Mouse (Mus musculus) megakaryocyte, adult 5-6 weeks (primary cell): ENCODE measurements around the gene Cd300c2. TPM values are rescaled to one million over a fixed set of nuclear protein-coding genes. Genes with fewer than 3 reads are reported as not detected.
"Not testable (repeated sequence)": the region's sequence is repeated elsewhere in the genome, so short reads cannot be mapped to it uniquely, and the experiment has no call there.

Experiments
- ATAC-seq: 2 replicates; pipeline ENCODE4 v1.8.0; 2016; ENCODE audit warnings: mild to moderate bottlenecking, inconsistent platforms; ENCODE audit not compliant: poor library complexity, severe bottlenecking
- total RNA-seq, 2 experiments: library from RNA; stranded (forward) in 1 of 2; stranded (reverse) in 1 of 2; fragments of 153-499, 151-499 nt in 1 of 2; fragments of 221-1000, 200-1000 nt in 1 of 2; gene quantifications; 2 replicates each; pipeline versions ENCODE4 v1.2.3 to v1.2.4; 2015 to 2017

Cd300c2 gene
- total RNA-seq (2015), result 30.8 and 36.3 TPM in 2 replicates
- total RNA-seq (2017), result 23.7 and 26.5 TPM in 2 replicates

DNA sequence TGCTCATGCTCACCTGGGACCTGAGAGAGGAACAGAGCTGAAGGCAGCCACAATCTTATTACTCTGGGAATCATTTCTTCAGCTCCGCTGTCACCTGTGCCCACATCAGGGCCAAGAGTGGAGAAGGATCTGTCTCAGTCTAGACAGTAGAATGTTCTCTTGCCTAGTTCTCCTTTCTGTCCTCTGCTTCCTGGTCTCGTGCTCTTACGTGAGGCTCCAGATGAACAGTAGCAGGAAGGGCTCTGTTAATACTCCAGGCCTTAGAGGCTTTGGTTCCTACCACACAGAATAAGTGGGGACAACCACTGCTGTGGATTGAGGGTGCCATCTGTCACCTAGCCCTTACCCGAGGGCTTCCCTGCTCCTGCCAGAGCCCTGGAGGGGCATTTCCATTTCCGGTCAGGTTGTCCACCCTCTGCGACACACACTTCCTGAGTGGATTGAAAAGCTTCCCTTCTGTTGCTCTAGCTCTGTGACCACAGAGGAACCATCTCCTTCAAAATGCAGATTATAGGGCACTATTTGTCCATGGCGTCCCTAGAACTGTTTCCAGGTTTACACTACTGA lies at the start of gene Cd300c2:
Gene Cd300c2 (minus strand): TSS at position 407 of the 567 bp plus-strand sequence.
- peak; percentile 57 for ATAC-seq

DNA sequence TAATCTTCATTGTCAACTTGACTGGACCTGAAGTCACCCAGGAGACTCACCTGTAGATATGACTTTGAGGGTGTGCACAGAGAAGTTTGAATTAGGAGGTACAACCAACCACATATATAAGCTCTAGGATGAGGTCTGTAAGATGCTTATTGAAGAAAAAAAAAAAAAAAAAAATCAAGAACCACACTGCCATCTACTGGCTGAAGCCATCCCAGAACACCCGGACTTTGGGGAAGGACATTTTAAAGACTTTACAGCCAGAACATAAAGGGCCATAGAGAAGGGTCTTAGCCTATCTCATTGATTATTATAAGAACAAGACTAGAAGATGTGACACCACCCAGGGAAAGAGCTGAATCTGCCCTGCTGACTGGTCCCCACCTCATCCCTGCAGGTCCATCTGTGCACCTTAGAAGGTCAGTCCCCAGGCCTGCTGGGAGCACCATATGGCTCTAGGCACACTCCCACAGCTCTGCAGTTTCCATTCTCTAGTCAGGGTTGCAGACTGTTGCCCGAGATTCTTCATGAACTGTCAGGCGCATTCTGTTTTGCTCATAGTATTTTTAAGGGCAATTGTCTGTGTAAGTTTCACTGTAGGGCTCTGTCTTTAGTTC lies 47.7 kb upstream of the Cd300c2 start:
- ATAC-seq, result peak; percentile 65

DNA sequence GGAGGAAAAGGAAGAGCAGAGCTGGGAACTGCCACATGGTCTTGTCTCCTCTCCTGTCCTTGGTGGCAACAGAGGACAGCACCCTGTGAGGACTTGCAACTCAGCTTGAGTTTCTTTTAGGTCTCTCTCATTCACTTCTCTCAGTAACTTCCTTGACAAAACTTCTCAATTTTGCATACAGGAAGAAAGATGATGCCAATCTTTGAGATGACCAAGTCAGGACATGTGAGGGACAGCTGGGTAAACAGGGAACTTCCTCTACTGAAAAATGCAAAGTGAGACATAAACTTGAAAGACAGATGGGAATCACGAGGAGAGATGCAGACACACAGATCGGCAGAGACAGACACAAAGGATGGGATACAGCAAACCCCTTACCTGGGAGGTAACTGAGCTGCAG lies 46.6 kb upstream of the Cd300c2 start, which contains the start of gene Cd300ld3:
Gene Cd300ld3 (minus strand): TSS at position 151 of the 400 bp plus-strand sequence.
- 0 out of 2 replicates have a peak, but pooled peaks have one; percentile 40 for ATAC-seq

DNA sequence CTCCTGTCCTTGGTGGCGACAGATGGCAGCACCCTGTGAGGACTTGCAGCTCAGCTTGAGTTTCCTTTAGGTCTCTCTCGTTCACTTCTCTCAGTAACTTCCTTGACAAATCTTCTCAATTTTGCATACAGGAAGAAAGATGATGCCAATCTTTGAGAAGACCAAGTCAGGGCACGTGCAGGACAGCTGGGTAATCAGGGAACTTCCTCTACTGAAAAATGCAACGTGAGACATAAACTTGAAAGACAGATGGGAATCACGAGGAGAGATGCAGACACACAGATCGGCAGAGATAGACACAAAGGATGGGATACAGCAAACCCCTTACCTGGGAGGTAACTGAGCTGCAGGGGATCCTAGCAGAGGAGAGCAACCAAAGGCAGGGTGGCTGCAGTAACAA lies 36.0 kb upstream of the Cd300c2 start, which contains the start of gene Cd300ld5:
Gene Cd300ld5 (minus strand): TSS at position 101 of the 400 bp plus-strand sequence.
- not testable (repeated sequence) for ATAC-seq

DNA sequence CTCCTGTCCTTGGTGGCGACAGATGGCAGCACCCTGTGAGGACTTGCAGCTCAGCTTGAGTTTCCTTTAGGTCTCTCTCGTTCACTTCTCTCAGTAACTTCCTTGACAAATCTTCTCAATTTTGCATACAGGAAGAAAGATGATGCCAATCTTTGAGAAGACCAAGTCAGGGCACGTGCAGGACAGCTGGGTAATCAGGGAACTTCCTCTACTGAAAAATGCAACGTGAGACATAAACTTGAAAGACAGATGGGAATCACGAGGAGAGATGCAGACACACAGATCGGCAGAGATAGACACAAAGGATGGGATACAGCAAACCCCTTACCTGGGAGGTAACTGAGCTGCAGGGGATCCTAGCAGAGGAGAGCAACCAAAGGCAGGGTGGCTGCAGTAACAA lies 25.2 kb upstream of the Cd300c2 start, which contains the start of gene Cd300ld4:
Gene Cd300ld4 (minus strand): TSS at position 101 of the 400 bp plus-strand sequence.
- not testable (repeated sequence) for ATAC-seq

DNA sequence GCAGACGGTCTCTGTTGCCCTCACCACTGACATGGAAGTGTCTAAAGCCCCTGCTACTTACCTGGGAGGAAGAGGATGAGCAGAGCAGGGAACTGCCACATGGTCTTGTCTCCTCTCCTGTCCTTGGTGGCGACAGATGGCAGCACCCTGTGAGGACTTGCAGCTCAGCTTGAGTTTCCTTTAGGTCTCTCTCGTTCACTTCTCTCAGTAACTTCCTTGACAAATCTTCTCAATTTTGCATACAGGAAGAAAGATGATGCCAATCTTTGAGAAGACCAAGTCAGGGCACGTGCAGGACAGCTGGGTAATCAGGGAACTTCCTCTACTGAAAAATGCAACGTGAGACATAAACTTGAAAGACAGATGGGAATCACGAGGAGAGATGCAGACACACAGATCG lies 14.4 kb upstream of the Cd300c2 start, which contains the start of gene Cd300ld2:
Gene Cd300ld2 (minus strand): TSS at position 101 of the 400 bp plus-strand sequence.
- not testable (repeated sequence) for ATAC-seq

DNA sequence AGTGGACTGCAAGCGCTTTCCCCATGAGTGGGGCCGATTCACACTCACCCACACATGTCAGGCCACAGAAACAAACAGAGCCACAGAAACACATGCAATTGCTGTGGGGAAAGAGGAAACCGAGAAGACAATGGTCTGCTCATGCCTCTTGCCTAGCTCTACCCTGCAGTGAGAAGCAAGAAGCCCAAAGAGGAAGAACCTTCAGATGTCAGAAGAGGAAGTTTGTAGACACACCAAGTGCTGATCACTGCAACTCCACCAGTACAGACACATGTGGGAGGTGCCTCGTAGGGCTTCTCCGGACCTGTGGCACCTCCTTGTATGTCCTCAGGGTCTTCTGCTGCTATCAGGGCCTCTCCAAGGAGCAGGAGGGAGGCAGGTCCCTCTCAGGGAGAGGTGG lies 2.4 kb upstream of the Cd300c2 start:
- peak; percentile 85 for ATAC-seq

DNA sequence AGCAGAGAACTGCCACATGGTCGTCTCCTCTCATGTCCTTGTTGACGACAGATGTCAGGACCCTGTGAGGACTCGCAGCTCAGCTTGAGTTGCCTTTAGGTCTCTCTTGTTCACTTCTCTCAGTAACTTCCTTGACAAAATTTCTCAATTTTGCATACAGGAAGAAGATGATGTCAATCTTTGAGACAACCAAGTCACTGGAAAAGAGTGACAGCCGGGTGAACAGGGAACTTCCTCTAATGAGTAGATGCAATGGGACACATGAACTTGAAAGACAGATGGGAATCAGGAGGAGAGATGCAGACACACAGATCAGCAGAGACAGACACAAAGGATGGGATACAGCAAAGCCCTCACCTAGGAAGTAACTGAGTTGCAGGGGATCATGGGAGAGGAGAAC lies 11.9 kb downstream of the Cd300c2 start, which contains the start of gene Cd300ld:
Gene Cd300ld (minus strand): TSS at position 130 of the 400 bp plus-strand sequence.
- ATAC-seq, result peak; percentile 93

DNA sequence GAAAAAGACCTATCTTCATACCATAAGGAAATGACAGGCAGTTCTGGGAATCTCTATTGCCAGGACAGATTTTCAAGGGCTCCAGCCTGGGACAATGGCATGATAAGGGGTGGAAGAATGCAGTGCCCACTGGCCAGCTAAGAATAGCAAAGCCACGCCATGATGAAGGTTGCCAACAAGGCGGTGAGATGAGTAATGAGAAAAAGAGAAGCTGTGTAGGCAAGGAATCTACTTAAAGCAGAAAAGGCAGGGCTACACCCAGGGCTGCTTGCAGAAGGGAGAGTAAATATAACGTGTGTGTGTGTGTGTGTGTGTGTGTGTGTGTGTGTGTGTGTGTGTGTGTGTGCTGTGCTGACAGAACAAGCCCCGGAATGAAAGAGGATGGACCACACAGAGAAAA lies 19.8 kb downstream of the Cd300c2 start:
- no peak for ATAC-seq

DNA sequence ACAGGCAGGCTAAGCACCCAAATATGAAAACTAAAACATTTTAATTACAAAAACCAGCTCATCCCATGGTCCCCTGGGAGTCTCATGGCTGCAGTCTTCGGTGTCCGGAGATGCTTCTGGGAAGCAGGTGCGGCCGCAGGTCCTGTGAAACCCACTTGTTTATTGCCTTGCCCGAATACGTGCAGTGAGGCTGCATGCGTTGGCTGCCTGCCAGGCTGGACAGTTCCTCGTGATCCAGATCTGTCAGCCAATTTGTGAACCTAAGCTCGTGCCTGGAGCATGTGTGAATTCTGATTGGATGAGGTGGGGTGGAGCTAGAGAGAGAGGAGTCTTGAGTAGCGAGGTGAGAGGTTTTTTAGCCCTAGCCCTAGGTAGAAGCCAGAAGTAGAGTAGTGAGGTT lies 29.0 kb downstream of the Cd300c2 start:
- ATAC-seq, result no peak

DNA sequence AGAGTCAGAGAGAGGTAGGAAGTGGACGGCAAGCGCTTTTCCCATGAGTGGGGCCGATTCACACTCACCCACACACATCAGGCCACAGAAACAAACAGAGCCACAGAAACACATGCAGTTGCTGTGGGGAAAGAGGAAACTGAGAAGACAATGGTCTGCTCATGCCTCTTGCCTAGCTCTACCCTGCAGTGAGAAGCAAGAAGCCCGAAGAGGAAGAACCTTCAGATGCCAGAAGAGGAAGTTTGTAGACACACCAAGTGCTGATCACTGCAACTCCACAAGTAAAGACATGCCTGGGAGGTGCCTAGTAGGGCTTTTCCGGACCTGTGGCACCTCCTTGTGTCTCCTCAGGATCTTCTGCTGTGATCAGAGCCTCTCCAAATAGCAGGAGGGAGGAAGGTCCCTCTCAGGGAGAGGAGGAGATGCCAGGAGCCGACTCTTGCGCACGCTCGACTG lies 32.9 kb downstream of the Cd300c2 start, which contains the start of gene Cd300c:
Gene Cd300c (minus strand): TSS at position 406 of the 456 bp plus-strand sequence.
- ATAC-seq, result peak; percentile 86

DNA sequence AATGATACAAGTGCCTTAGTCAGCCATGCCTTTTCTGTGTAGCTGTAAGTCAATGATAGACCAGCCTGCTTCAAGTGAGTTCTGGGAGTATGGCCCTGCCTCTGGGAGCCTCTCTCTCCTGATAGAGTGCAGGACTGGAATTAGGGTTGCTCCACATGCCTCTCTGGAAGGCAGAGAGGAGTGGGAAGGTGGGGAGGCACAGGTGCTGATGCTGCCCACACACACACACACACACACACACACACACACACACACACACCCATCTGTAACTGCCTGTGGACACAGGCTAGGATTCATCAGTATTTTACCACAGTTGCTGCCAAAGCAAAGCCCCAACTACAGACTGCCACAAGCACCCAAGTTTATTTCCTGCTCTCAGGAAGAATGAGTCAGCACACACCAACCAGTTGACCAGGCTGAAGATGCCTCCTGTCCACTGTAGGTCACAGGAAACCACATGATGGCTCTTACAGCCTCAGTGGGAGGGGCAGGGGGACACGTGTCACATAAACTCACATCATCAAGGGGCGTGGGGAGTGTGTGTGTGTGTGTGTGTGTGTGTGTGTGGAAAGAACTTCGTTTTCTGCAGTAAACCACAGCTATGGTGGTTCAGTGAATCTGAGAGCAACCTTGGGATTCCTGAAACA lies 36.4 kb downstream of the Cd300c2 start:
- peak; percentile 93 for ATAC-seq

DNA sequence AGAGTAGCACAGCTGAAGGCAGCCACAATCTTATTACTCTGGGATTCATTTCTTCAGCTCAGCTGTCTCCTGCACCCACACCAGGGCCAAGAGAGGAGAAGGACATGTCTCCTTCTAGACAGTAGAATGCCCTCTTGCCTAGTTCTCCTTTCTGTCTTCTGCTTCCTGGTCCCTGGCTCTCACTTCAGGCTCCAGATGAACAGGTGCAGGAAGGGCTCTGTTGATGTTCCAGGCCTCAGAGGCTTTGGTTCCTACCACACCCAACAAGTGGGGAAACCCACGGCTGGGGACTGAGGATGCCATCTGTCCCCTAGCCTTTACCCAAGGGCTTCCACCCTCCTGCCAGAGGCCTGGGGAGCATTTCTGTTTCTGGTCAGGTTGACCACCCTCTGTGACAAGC lies 41.3 kb downstream of the Cd300c2 start:
- ATAC-seq, result peak; percentile 77

Other genes with a start within 250 kb of the Cd300c2 start
- 0.16 and 0.27 TPM in 2 replicates for gene Kif19a, start 236.5 kb downstream of the Cd300c2 start, total RNA-seq (2015)
- gene Kif19a, start 236.5 kb downstream of the Cd300c2 start, total RNA-seq (2017), result 0.11 and 0.69 TPM in 2 replicates
- not detected in 2 replicates for gene Btbd17, start 205.9 kb downstream of the Cd300c2 start, total RNA-seq (2015)
- gene Btbd17, start 205.9 kb downstream of the Cd300c2 start, total RNA-seq (2017), result not detected in 2 replicates
- not detected in 2 replicates for gene Gpr142, start 203.0 kb downstream of the Cd300c2 start, total RNA-seq (2015)
- gene Gpr142, start 203.0 kb downstream of the Cd300c2 start, total RNA-seq (2017), result not detected in 2 replicates
- 0.04 and 0.32 TPM in 2 replicates for gene Gprc5c, start 150.7 kb downstream of the Cd300c2 start, total RNA-seq (2015)
- 0.37 and 0.89 TPM in 2 replicates for gene Gprc5c, start 150.7 kb downstream of the Cd300c2 start, total RNA-seq (2017)
- 38.1 and 38.5 TPM in 2 replicates for gene Cd300a, start 111.8 kb downstream of the Cd300c2 start, total RNA-seq (2015)
- gene Cd300a, start 111.8 kb downstream of the Cd300c2 start, total RNA-seq (2017), result 71.1 and 83.8 TPM in 2 replicates
- gene Cd300lb, start 67.5 kb downstream of the Cd300c2 start, total RNA-seq (2015), result 107 TPM in 2 replicates
- 82.9 and 97.3 TPM in 2 replicates for gene Cd300lb, start 67.5 kb downstream of the Cd300c2 start, total RNA-seq (2017)
- gene Cd300c, start 32.7 kb downstream of the Cd300c2 start, total RNA-seq (2015), result 8.6 and 13.3 TPM in 2 replicates
- gene Cd300c, start 32.7 kb downstream of the Cd300c2 start, total RNA-seq (2017), result 1.3 and 3.1 TPM in 2 replicates
- gene Cd300ld, start 12.0 kb downstream of the Cd300c2 start, total RNA-seq (2015), result 28.7 and 33.7 TPM in 2 replicates
- 28.9 and 30.5 TPM in 2 replicates for gene Cd300ld, start 12.0 kb downstream of the Cd300c2 start, total RNA-seq (2017)
- gene Cd300ld2, start 14.3 kb upstream of the Cd300c2 start, total RNA-seq (2015), result not detected in 2 replicates
- not detected in 2 replicates for gene Cd300ld2, start 14.3 kb upstream of the Cd300c2 start, total RNA-seq (2017)
- 2.2 TPM in 1 of 2 replicates, not detected in the other for gene Cd300ld4, start 25.1 kb upstream of the Cd300c2 start, total RNA-seq (2015)
- gene Cd300ld4, start 25.1 kb upstream of the Cd300c2 start, total RNA-seq (2017), result not detected in 2 replicates
- gene Cd300ld5, start 35.9 kb upstream of the Cd300c2 start, total RNA-seq (2015), result 1.1 TPM in 1 of 2 replicates, not detected in the other
- gene Cd300ld5, start 35.9 kb upstream of the Cd300c2 start, total RNA-seq (2017), result not detected in 2 replicates
- 23.8 and 26.2 TPM in 2 replicates for gene Cd300ld3, start 46.5 kb upstream of the Cd300c2 start, total RNA-seq (2015)
- gene Cd300ld3, start 46.5 kb upstream of the Cd300c2 start, total RNA-seq (2017), result 6.7 and 7.6 TPM in 2 replicates
- gene Cd300e, start 60.3 kb upstream of the Cd300c2 start, total RNA-seq (2015), result 1.7 and 2.6 TPM in 2 replicates
- 0.61 and 1.7 TPM in 2 replicates for gene Cd300e, start 60.3 kb upstream of the Cd300c2 start, total RNA-seq (2017)
- 4.8 and 6.2 TPM in 2 replicates for gene Rab37, start 89.6 kb upstream of the Cd300c2 start, total RNA-seq (2015)
- gene Rab37, start 89.6 kb upstream of the Cd300c2 start, total RNA-seq (2017), result 8.9 and 15.0 TPM in 2 replicates
- gene Cd300lf, start 132.1 kb upstream of the Cd300c2 start, total RNA-seq (2015), result 22.9 and 25.7 TPM in 2 replicates
- 28.1 and 46.6 TPM in 2 replicates for gene Cd300lf, start 132.1 kb upstream of the Cd300c2 start, total RNA-seq (2017)
- 77.6 and 92.0 TPM in 2 replicates for gene Slc9a3r1, start 161.5 kb upstream of the Cd300c2 start, total RNA-seq (2015)
- 87.5 and 88.7 TPM in 2 replicates for gene Slc9a3r1, start 161.5 kb upstream of the Cd300c2 start, total RNA-seq (2017)
- 23.9 and 25.7 TPM in 2 replicates for gene Tmem104, start 185.6 kb upstream of the Cd300c2 start, total RNA-seq (2015)
- gene Tmem104, start 185.6 kb upstream of the Cd300c2 start, total RNA-seq (2017), result 6.1 and 8.7 TPM in 2 replicates
- 16.1 and 17.7 TPM in 2 replicates for gene Nat9, start 186.0 kb upstream of the Cd300c2 start, total RNA-seq (2015)
- gene Nat9, start 186.0 kb upstream of the Cd300c2 start, total RNA-seq (2017), result 23.9 and 36.1 TPM in 2 replicates